Mouse (Mus musculus) forebrain, embryonic 10.5 days (tissue): ENCODE results near the gene Nup43. TPM values are rescaled to one million over a fixed set of nuclear protein-coding genes. Genes with fewer than 3 reads are reported as not detected.

ENCODE experiments used
- DNase-seq: peaks from one replicate; pipeline ENCODE4 v3.0.0-alpha.2; 2017; ENCODE audit warnings: low spot score; ENCODE audit errors: extremely low spot score
- H3K27ac ChIP-seq: fragments of 300-500 bp; sonication (generic); 2 replicates; pipeline ENCODE4 v1.5.1; 2016; ENCODE audit warnings: mild to moderate bottlenecking
- H3K27me3 ChIP-seq: fragments of 300-500 bp; sonication (generic); 2 replicates; pipeline ENCODE4 v1.6.1; 2016; ENCODE audit warnings: mild to moderate bottlenecking; ENCODE audit not compliant: poor library complexity, severe bottlenecking
- H3K36me3 ChIP-seq: fragments of 300-500 bp; sonication (generic); replicated peaks from 2 replicates; pipeline ENCODE4 v1.6.1; 2016; ENCODE audit warnings: mild to moderate bottlenecking, moderate library complexity
- H3K4me1 ChIP-seq: fragments of 300-500 bp; sonication (generic); 2 replicates; pipeline ENCODE4 v1.6.1; 2016
- H3K4me3 ChIP-seq: fragments of 300-500 bp; sonication (generic); 2 replicates; pipeline ENCODE4 v1.5.1; 2016; ENCODE audit warnings: mild to moderate bottlenecking, moderate library complexity
- H3K9me3 ChIP-seq: fragments of 300-500 bp; sonication (generic); 2 replicates; pipeline ENCODE4 v1.6.1; 2016; ENCODE audit warnings: mild to moderate bottlenecking, moderate library complexity
- WGBS: fragments of 180-500 bp; shearing (Covaris S2); methylation state at CpG from one replicate; pipeline ENCODE4 v1.1.7; 2016; 5-methylcytosine and 5-hydroxymethylcytosine counted together
- polyA plus RNA-seq: library from polyadenylated mRNA; unstranded; fragments of >200 nt; fragmentation: Nextera tagmentation; extraction: Ambion mirVana; gene quantifications from 2 replicates; pipeline ENCODE4 v1.2.1, GENCODE M21; 2016

Nup43 gene
- polyA plus RNA-seq, 1 experiment from 2014 or later = 93.6 TPM

- Histone ChIP-seq H3K27me3 (no peaks in the 10 kb centered on the region), H3K27ac (peak overlapping the region; percentile 95), H3K4me3 (peak overlapping the region; percentile 67), H3K4me1 (peaks cover 14% of the 10 kb centered on the region), H3K9me3 (no peaks in the 10 kb centered on the region), H3K36me3 (peaks cover 14% of the 10 kb centered on the region; the same call in 1 of the 2 replicates)
- DNase-seq = peak; percentile 84
- under 1% methylated on average over 44 of the region's 44 CpGs for WGBS
Measured at GRCm38 (mm10) chr10:7662471-7663141, 4.7 kb upstream of the Nup43 start.

GRCm38 (mm10) chr10:7663159-7664026 lies 3.9 kb upstream of the Nup43 start:
- peak overlapping the region; percentile 95 for H3K27ac ChIP-seq
- DNase-seq = no peak
- peak overlapping the region; percentile 67 for H3K4me3 ChIP-seq
- WGBS = under 1% methylated on average over 64 of the region's 64 CpGs
- peaks cover 20% of the 10 kb centered on the region for H3K4me1 ChIP-seq
- H3K9me3 ChIP-seq = no peaks in the 10 kb centered on the region
- no peaks in the 10 kb centered on the region for H3K27me3 ChIP-seq
- H3K36me3 ChIP-seq = peaks cover 12% of the 10 kb centered on the region; the same call in 1 of the 2 replicates

DNA sequence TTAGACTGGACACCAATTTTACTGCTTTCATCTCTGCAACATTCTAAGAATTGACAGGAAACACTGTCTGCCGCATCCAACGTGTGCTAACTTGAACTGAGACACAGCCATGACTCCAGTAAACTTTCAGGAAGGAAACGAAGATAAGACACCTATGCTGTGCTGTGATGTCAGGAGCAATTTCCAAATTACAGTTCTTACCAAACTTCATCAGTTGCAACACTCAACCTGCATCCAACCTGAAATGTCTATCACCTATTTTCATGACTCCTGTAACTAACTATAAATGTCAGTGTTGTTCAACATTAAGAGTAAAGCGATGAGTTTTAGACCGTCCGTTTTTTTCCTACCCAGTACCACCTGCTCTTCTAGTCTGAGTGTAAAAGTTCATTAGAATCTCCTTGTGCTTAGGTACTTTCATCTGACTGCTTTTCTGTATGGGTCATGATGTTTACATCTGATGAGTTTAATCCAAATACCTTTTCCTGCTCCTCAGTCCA lies 3.2 kb upstream of the Nup43 start:
- peak overlapping the region; percentile 95 for H3K27ac ChIP-seq
- H3K27me3 ChIP-seq = no peaks in the 10 kb centered on the region
- no peaks in the 10 kb centered on the region for H3K9me3 ChIP-seq
- no peak for DNase-seq
- peak overlapping the region; percentile 67 for H3K4me3 ChIP-seq
- H3K36me3 ChIP-seq = peaks cover 7% of the 10 kb centered on the region; the same call in 1 of the 2 replicates
- peaks cover 22% of the 10 kb centered on the region for H3K4me1 ChIP-seq
- 76% methylated on average over 6 of the region's 6 CpGs for WGBS

- Histone ChIP-seq H3K4me3 (no peak overlapping the region), H3K36me3 (peaks cover 7% of the 10 kb centered on the region), H3K9me3 (no peaks in the 10 kb centered on the region), H3K4me1 (peaks cover 22% of the 10 kb centered on the region), H3K27me3 (no peaks in the 10 kb centered on the region), H3K27ac (no peak overlapping the region)
- DNase-seq = no peak
- WGBS = 88% methylated on average over 1 of the region's 1 CpGs
Measured at GRCm38 (mm10) chr10:7664889-7665288, 2.4 kb upstream of the Nup43 start.

- H3K36me3 ChIP-seq = peaks cover 89% of the 10 kb centered on the region
- H3K4me3 ChIP-seq = no peak overlapping the region
- no peaks in the 10 kb centered on the region for H3K27me3 ChIP-seq
- H3K4me1 ChIP-seq = no peaks in the 10 kb centered on the region
- no peak overlapping the region for H3K27ac ChIP-seq
- DNase-seq = no peak
- H3K9me3 ChIP-seq = no peaks in the 10 kb centered on the region
- 67% methylated on average over 1 of the region's 1 CpGs for WGBS
Measured at GRCm38 (mm10) chr10:7673673-7674072, 6.4 kb downstream of the Nup43 start.

DNA sequence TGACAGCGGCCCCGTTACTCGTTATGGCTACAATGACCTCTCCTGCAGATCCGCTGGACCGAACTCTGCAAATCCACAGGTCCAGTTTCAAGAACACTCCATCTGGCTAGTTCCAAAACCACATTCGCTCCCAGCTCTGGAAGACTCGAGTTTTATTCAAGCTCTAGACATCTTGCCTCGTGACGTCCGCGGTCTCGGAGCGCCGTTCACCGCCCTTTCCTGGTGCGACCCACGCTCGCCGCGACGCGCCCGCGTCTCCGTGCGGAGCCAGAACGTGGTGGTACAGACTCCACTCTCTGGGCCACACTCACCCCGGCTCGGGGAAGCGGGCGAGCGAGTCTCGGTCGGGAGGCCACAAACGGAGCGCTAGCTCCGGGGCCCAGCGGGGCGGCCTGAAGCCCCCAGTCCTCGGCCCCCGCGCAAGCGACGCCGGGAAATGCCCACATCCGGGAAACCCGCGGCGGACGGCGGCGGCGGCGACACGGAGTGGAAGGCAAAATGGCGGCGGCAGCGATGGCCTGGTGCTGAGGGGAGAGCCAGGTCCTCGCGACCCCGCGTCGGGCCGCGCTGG lies 13.5 kb downstream of the Nup43 start, which contains the start of the genes Pcmt1 and Lats1:
Pcmt1 (minus strand) TSS at position 406 of the 571 bp plus-strand sequence.
Lats1 (plus strand) TSS at position 484 of the 571 bp plus-strand sequence.
- Histone ChIP-seq H3K27ac (peak within 1 kb of the TSS; percentile 99), H3K4me1 (peaks cover 34% of the 10 kb centered on the region), H3K27me3 (no peaks in the 10 kb centered on the region), H3K36me3 (peaks cover 44% of the 10 kb centered on the region), H3K9me3 (no peaks in the 10 kb centered on the region), H3K4me3 (peak within 1 kb of the TSS; percentile 99)
- whole genome bisulfite sequencing = under 1% methylated on average over 49 of the region's 65 CpGs
- DNase-seq = peak; percentile 88

- Histone ChIP-seq H3K4me3 (peak overlapping the region; percentile 99), H3K36me3 (peaks cover 41% of the 10 kb centered on the region)
- WGBS = under 1% methylated on average over 64 of the region's 64 CpGs
Measured at GRCm38 (mm10) chr10:7681343-7682025, 14.2 kb downstream of the Nup43 start.

GRCm38 (mm10) chr10:7682249-7682648 lies 14.9 kb downstream of the Nup43 start:
- no peak for DNase-seq
- Histone ChIP-seq H3K27me3 (no peaks in the 10 kb centered on the region), H3K9me3 (no peaks in the 10 kb centered on the region), H3K4me1 (peaks cover 34% of the 10 kb centered on the region), H3K4me3 (peak overlapping the region; percentile 99), H3K36me3 (peaks cover 40% of the 10 kb centered on the region), H3K27ac (peak overlapping the region; percentile 99; the same call in 1 of the 2 replicates)
- WGBS = 75% methylated on average over 3 of the region's 3 CpGs

More at GRCm38 (mm10) chr10:7681343-7682025, 14.2 kb downstream of the Nup43 start:
- DNase-seq = peak; percentile 70
- Histone ChIP-seq H3K9me3 (no peaks in the 10 kb centered on the region), H3K27ac (peak overlapping the region; percentile 99), H3K27me3 (no peaks in the 10 kb centered on the region), H3K4me1 (peaks cover 34% of the 10 kb centered on the region)

DNA sequence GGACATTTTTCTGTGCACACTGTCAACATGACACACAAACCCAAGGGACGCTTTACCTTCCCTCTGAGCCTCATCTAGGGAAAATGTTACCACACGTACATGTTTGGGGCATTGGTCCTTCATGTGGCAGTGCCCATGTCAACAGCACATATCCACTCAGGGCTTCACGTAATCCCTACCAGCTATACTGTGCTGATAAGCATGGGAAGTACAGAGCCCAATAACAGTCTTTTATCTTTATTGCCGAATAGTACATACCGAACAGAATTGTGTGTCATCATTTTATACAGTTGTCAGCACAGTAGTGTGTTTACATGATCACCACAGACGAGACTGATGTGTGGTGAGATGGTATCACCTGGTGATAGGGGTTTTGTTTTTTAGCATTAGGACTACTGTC lies 19.6 kb downstream of the Nup43 start:
- H3K9me3 ChIP-seq = no peaks in the 10 kb centered on the region
- no peaks in the 10 kb centered on the region for H3K27me3 ChIP-seq
- peaks cover 15% of the 10 kb centered on the region for H3K4me1 ChIP-seq
- no peak for DNase-seq
- H3K27ac ChIP-seq = no peak overlapping the region
- no peak overlapping the region for H3K4me3 ChIP-seq
- 97% methylated on average over 6 of the region's 6 CpGs for WGBS
- H3K36me3 ChIP-seq = peaks cover 38% of the 10 kb centered on the region

GRCm38 (mm10) chr10:7695286-7695685 lies 28.0 kb downstream of the Nup43 start:
- no peak for DNase-seq
- Histone ChIP-seq H3K27me3 (no peaks in the 10 kb centered on the region), H3K36me3 (peaks cover 93% of the 10 kb centered on the region), H3K4me3 (no peak overlapping the region), H3K4me1 (no peaks in the 10 kb centered on the region), H3K9me3 (no peaks in the 10 kb centered on the region), H3K27ac (no peak overlapping the region)

GRCm38 (mm10) chr10:7700120-7700519 lies 32.8 kb downstream of the Nup43 start:
- WGBS = 90% methylated on average over 3 of the region's 3 CpGs

GRCm38 (mm10) chr10:7702586-7702985 lies 35.3 kb downstream of the Nup43 start:
- no peak overlapping the region for H3K27ac ChIP-seq
- WGBS = 95% methylated on average over 6 of the region's 6 CpGs
- peaks cover 96% of the 10 kb centered on the region for H3K36me3 ChIP-seq
- H3K9me3 ChIP-seq = no peaks in the 10 kb centered on the region
- no peaks in the 10 kb centered on the region for H3K27me3 ChIP-seq
- no peak overlapping the region for H3K4me3 ChIP-seq
- no peaks in the 10 kb centered on the region for H3K4me1 ChIP-seq
- no peak for DNase-seq

More at GRCm38 (mm10) chr10:7700120-7700519, 32.8 kb downstream of the Nup43 start:
- Histone ChIP-seq H3K4me3 (no peak overlapping the region), H3K36me3 (peaks cover 98% of the 10 kb centered on the region), H3K4me1 (no peaks in the 10 kb centered on the region), H3K27ac (no peak overlapping the region), H3K9me3 (no peaks in the 10 kb centered on the region), H3K27me3 (no peaks in the 10 kb centered on the region)
- DNase-seq = no peak
